Mouse (Mus musculus): ENCODE results near the gene Plcb3. TPM values are rescaled to one million over a fixed set of nuclear protein-coding genes. Genes with fewer than 3 reads are reported as not detected.

The Plcb3 gene
- 15.2 and 16.8 TPM in 2 replicates for polyA plus RNA-seq (2014; fragmentation: Nextera tagmentation; extraction: Ambion mirVana)

GRCm38 (mm10) chr19:6975537-6976521 lies at the start of gene Plcb3:
Gene Plcb3 (minus strand): TSS chr19:6976470.
- no peaks in the 10 kb centered on the region for H3K9me3 ChIP-seq (ENCODE audit: control insufficient read depth, low read length)
- no peak for ATAC-seq (ENCODE audit: insufficient number of reproducible peaks, insufficient read depth, low FRiP score, low read depth)
- H3K36me3 ChIP-seq (ENCODE audit: control insufficient read depth, insufficient read depth, low read length), result peaks cover 26% of the 10 kb centered on the region
- H3K27me3 ChIP-seq (ENCODE audit: control insufficient read depth, insufficient read depth, low read length), result no peaks in the 10 kb centered on the region
- H3K4me1 ChIP-seq (ENCODE audit: control insufficient read depth in 2 of 2, insufficient read depth in 2 of 2, low read length in 2 of 2), result peaks cover 25 to 44% of the 10 kb centered on the region in 2 experiments
- peak within 1 kb of the TSS; percentile 80 to 93 for H3K4me3 ChIP-seq (ENCODE audit: control insufficient read depth in 1 of 2, insufficient read depth in 1 of 2, low read depth in 1 of 2, low read length in 2 of 2)
- H3K9ac ChIP-seq (ENCODE audit: low read length), result peak within 1 kb of the TSS; percentile 90
- under 1% methylated on average over 16 of the region's 16 CpGs for WGBS
- H3K4me2 ChIP-seq (ENCODE audit: low read length), result peak within 1 kb of the TSS; percentile 97
- H3K27ac ChIP-seq (replicated peaks in 1 of 2; ENCODE audit: control insufficient read depth in 1 of 2, insufficient read depth in 1 of 2, low read depth in 2 of 2, low read length in 2 of 2), result peak within 1 kb of the TSS; percentile 84 to 89

- Histone ChIP-seq H3K4me2 (ENCODE audit: low read length) (no peak overlapping the region), H3K9me3 (ENCODE audit: control insufficient read depth, low read length) (no peaks in the 10 kb centered on the region), H3K9ac (ENCODE audit: low read length) (no peak overlapping the region), H3K4me1 (ENCODE audit: control insufficient read depth in 2 of 2, insufficient read depth in 2 of 2, low read length in 2 of 2) (peaks cover 6 to 9% of the 10 kb centered on the region in 2 experiments; a peak in 2 of 4 replicates), H3K4me3 (ENCODE audit: control insufficient read depth in 1 of 2, insufficient read depth in 1 of 2, low read depth in 1 of 2, low read length in 2 of 2) (no peak overlapping the region), H3K27me3 (ENCODE audit: control insufficient read depth, insufficient read depth, low read length) (no peaks in the 10 kb centered on the region), H3K36me3 (ENCODE audit: control insufficient read depth, insufficient read depth, low read length) (peaks cover 66% of the 10 kb centered on the region), H3K27ac (replicated peaks in 1 of 2; ENCODE audit: control insufficient read depth in 1 of 2, insufficient read depth in 1 of 2, low read depth in 2 of 2, low read length in 2 of 2) (no peak overlapping the region)
- ATAC-seq (ENCODE audit: insufficient number of reproducible peaks, insufficient read depth, low FRiP score, low read depth), result no peak
- WGBS, result 50% methylated on average over 3 of the region's 3 CpGs
Observed at GRCm38 (mm10) chr19:7020224-7020641, 44.0 kb upstream of the Plcb3 start.

GRCm38 (mm10) chr19:7019191-7019590 lies 42.9 kb upstream of the Plcb3 start, which contains the start of gene Fermt3:
Gene Fermt3 (minus strand): TSS chr19:7019469.
- Histone ChIP-seq H3K4me3 (ENCODE audit: control insufficient read depth in 1 of 2, insufficient read depth in 1 of 2, low read depth in 1 of 2, low read length in 2 of 2) (no peak within 1 kb of the TSS), H3K9ac (ENCODE audit: low read length) (peak within 1 kb of the TSS; percentile 11; the same call in 1 of the 2 replicates), H3K27me3 (ENCODE audit: control insufficient read depth, insufficient read depth, low read length) (no peaks in the 10 kb centered on the region), H3K27ac (replicated peaks in 1 of 2; ENCODE audit: control insufficient read depth in 1 of 2, insufficient read depth in 1 of 2, low read depth in 2 of 2, low read length in 2 of 2) (peak within 1 kb of the TSS; percentile 35 to 48), H3K9me3 (ENCODE audit: control insufficient read depth, low read length) (no peaks in the 10 kb centered on the region), H3K4me2 (ENCODE audit: low read length) (no peak within 1 kb of the TSS), H3K4me1 (ENCODE audit: control insufficient read depth in 2 of 2, insufficient read depth in 2 of 2, low read length in 2 of 2) (peaks cover 6 to 9% of the 10 kb centered on the region in 2 experiments; a peak in 2 of 4 replicates), H3K36me3 (ENCODE audit: control insufficient read depth, insufficient read depth, low read length) (peaks cover 56% of the 10 kb centered on the region)
- ATAC-seq (ENCODE audit: insufficient number of reproducible peaks, insufficient read depth, low FRiP score, low read depth), result 0 out of 2 replicates have a peak, but pooled peaks have one; percentile 36
- 60% methylated on average over 5 of the region's 5 CpGs for WGBS

- no peaks in the 10 kb centered on the region for H3K27me3 ChIP-seq (ENCODE audit: control insufficient read depth, insufficient read depth, low read length)
- no peak overlapping the region for H3K4me2 ChIP-seq (ENCODE audit: low read length)
- H3K9me3 ChIP-seq (ENCODE audit: control insufficient read depth, low read length), result no peaks in the 10 kb centered on the region
- peaks cover 6 to 9% of the 10 kb centered on the region in 2 experiments; a peak in 2 of 4 replicates for H3K4me1 ChIP-seq (ENCODE audit: control insufficient read depth in 2 of 2, insufficient read depth in 2 of 2, low read length in 2 of 2)
- H3K27ac ChIP-seq (replicated peaks in 1 of 2; ENCODE audit: control insufficient read depth in 1 of 2, insufficient read depth in 1 of 2, low read depth in 2 of 2, low read length in 2 of 2), result peak overlapping the region; percentile 29 to 48; a peak in 3 of 4 replicates
- WGBS, result 82% methylated on average over 11 of the region's 11 CpGs
- no peak overlapping the region for H3K4me3 ChIP-seq (ENCODE audit: control insufficient read depth in 1 of 2, insufficient read depth in 1 of 2, low read depth in 1 of 2, low read length in 2 of 2)
- H3K9ac ChIP-seq (ENCODE audit: low read length), result peak overlapping the region; percentile 11; the same call in 1 of the 2 replicates
- peaks cover 49% of the 10 kb centered on the region for H3K36me3 ChIP-seq (ENCODE audit: control insufficient read depth, insufficient read depth, low read length)
- ATAC-seq (ENCODE audit: insufficient number of reproducible peaks, insufficient read depth, low FRiP score, low read depth), result no peak
Observed at GRCm38 (mm10) chr19:7018546-7018945, 42.3 kb upstream of the Plcb3 start.

- H3K9ac ChIP-seq (ENCODE audit: low read length), result peak overlapping the region; percentile 16; the same call in 1 of the 2 replicates
- no peak overlapping the region for H3K4me3 ChIP-seq (ENCODE audit: control insufficient read depth in 1 of 2, insufficient read depth in 1 of 2, low read depth in 1 of 2, low read length in 2 of 2)
- peak overlapping the region; percentile 29 to 48; a peak in 3 of 4 replicates for H3K27ac ChIP-seq (replicated peaks in 1 of 2; ENCODE audit: control insufficient read depth in 1 of 2, insufficient read depth in 1 of 2, low read depth in 2 of 2, low read length in 2 of 2)
- H3K9me3 ChIP-seq (ENCODE audit: control insufficient read depth, low read length), result no peaks in the 10 kb centered on the region
- 64% methylated on average over 12 of the region's 12 CpGs for WGBS
- peaks cover 42% of the 10 kb centered on the region for H3K36me3 ChIP-seq (ENCODE audit: control insufficient read depth, insufficient read depth, low read length)
- peaks cover 6 to 9% of the 10 kb centered on the region in 2 experiments; a peak in 2 of 4 replicates for H3K4me1 ChIP-seq (ENCODE audit: control insufficient read depth in 2 of 2, insufficient read depth in 2 of 2, low read length in 2 of 2)
- no peaks in the 10 kb centered on the region for H3K27me3 ChIP-seq (ENCODE audit: control insufficient read depth, insufficient read depth, low read length)
- no peak for ATAC-seq (ENCODE audit: insufficient number of reproducible peaks, insufficient read depth, low FRiP score, low read depth)
- H3K4me2 ChIP-seq (ENCODE audit: low read length), result peak overlapping the region; percentile 18; the same call in 1 of the 2 replicates
Observed at GRCm38 (mm10) chr19:7017541-7018457, 41.5 kb upstream of the Plcb3 start.

GRCm38 (mm10) chr19:7014481-7015135 lies 38.3 kb upstream of the Plcb3 start:
- H3K36me3 ChIP-seq (ENCODE audit: control insufficient read depth, insufficient read depth, low read length), result peaks cover 10% of the 10 kb centered on the region
- H3K27me3 ChIP-seq (ENCODE audit: control insufficient read depth, insufficient read depth, low read length), result no peaks in the 10 kb centered on the region
- ATAC-seq (ENCODE audit: insufficient number of reproducible peaks, insufficient read depth, low FRiP score, low read depth), result 0 out of 2 replicates have a peak, but pooled peaks have one; percentile 38
- no peak overlapping the region for H3K9ac ChIP-seq (ENCODE audit: low read length)
- no peaks in the 10 kb centered on the region for H3K9me3 ChIP-seq (ENCODE audit: control insufficient read depth, low read length)
- H3K4me3 ChIP-seq (ENCODE audit: control insufficient read depth in 1 of 2, insufficient read depth in 1 of 2, low read depth in 1 of 2, low read length in 2 of 2), result no peak overlapping the region
- no peak overlapping the region for H3K27ac ChIP-seq (replicated peaks in 1 of 2; ENCODE audit: control insufficient read depth in 1 of 2, insufficient read depth in 1 of 2, low read depth in 2 of 2, low read length in 2 of 2)
- H3K4me2 ChIP-seq (ENCODE audit: low read length), result no peak overlapping the region
- 82% methylated on average over 20 of the region's 20 CpGs for WGBS
- H3K4me1 ChIP-seq (ENCODE audit: control insufficient read depth in 2 of 2, insufficient read depth in 2 of 2, low read length in 2 of 2), result peaks cover 6 to 9% of the 10 kb centered on the region in 2 experiments; a peak in 2 of 4 replicates
